Mouse (Mus musculus) intestine, embryonic 16.5 days (tissue): Measurements from ENCODE around the gene P4ha2. TPM values are rescaled to one million over a fixed set of nuclear protein-coding genes. Genes with fewer than 3 reads are reported as not detected.

Experiments
- ATAC-seq: fragments of 200-750 bp; cut with Nextera tagmentation; 2 replicates; pipeline ENCODE4 v1.8.0; 2017; ENCODE audit warnings: moderate TSS enrichment, moderate library complexity
- H3K27ac ChIP-seq: fragments of 300-500 bp; sonication (generic); 2 replicates; pipeline ENCODE4 v1.5.1; 2014; ENCODE audit warnings: mild to moderate bottlenecking, low read length
- H3K27me3 ChIP-seq: fragments of 300-500 bp; sonication (generic); replicated peaks from 2 replicates; pipeline ENCODE4 v1.6.1; 2014; ENCODE audit warnings: low read length, control low read depth, mixed read lengths; ENCODE audit not compliant: control insufficient read depth, insufficient read depth
- H3K36me3 ChIP-seq: fragments of 300-500 bp; sonication (generic); 2 replicates; pipeline ENCODE4 v1.6.1; 2014; ENCODE audit warnings: low read length, control low read depth; ENCODE audit not compliant: control insufficient read depth, insufficient read depth
- H3K4me1 ChIP-seq: fragments of 300-500 bp; sonication (generic); 2 replicates; pipeline ENCODE4 v1.6.1; 2014; ENCODE audit warnings: low read length, control low read depth, mixed read lengths; ENCODE audit not compliant: control insufficient read depth, insufficient read depth
- H3K4me2 ChIP-seq: fragments of 300-500 bp; sonication (generic); 2 replicates; pipeline ENCODE4 v1.6.1; 2014; ENCODE audit warnings: low read depth, low read length, control low read depth
- H3K4me3 ChIP-seq: fragments of 300-500 bp; sonication (generic); 2 replicates; pipeline ENCODE4 v1.5.1; 2014; ENCODE audit warnings: mild to moderate bottlenecking, low read length
- H3K9ac ChIP-seq: fragments of 300-500 bp; sonication (generic); 2 replicates; pipeline ENCODE4 v1.6.1; 2014; ENCODE audit warnings: low read depth, low read length
- H3K9me3 ChIP-seq: fragments of 300-500 bp; sonication (generic); 2 replicates; pipeline ENCODE4 v1.6.1; 2016; ENCODE audit warnings: low read length, control low read depth; ENCODE audit not compliant: control insufficient read depth
- WGBS: fragments of 180-500 bp; shearing (Covaris S2); extraction: QIAGEN DNeasy Blood & Tissue Kit; methylation state at CpG from one replicate; pipeline ENCODE4 v1.1.7; 2014; 5-methylcytosine and 5-hydroxymethylcytosine counted together
- polyA plus RNA-seq: library from polyadenylated mRNA; unstranded; fragments of >200 nt; fragmentation: Nextera tagmentation; extraction: Ambion mirVana; gene quantifications from 2 replicates; pipeline ENCODE4 v1.2.1, GENCODE M21; 2015

The P4ha2 gene
- polyA plus RNA-seq, 1 experiment from 2014 or later = 46.2 TPM

DNA sequence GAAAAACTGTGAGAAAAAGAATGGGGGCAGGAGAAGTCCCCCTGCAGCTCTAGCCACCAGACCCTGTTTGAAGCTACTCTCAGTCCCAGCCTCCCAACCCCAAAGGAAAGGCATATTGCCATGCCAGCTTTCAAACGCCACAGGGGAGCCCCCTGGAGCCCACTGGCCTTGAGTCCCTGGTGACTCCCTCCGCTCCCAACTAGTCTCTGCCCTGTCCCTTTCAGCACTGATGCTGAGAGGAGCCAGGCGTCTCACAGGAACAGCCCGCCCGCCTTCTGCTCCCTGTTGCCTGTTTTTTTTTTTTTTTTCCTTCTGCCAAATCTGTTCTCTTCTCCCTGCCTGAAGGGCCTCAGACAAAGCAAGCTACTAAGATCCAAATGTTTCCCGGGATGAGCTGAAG, 41.3 kb upstream of the P4ha2 start:
- Histone ChIP-seq H3K9ac (no peak overlapping the region), H3K27me3 (no peaks in the 10 kb centered on the region), H3K27ac (0 out of 2 replicates have a peak overlapping the region, but pooled peaks have one; percentile 39), H3K4me3 (no peak overlapping the region), H3K9me3 (no peaks in the 10 kb centered on the region), H3K36me3 (no peaks in the 10 kb centered on the region), H3K4me2 (no peak overlapping the region), H3K4me1 (peaks cover 36% of the 10 kb centered on the region)
- no peak for ATAC-seq
- 38% methylated on average over 6 of the region's 6 CpGs for WGBS

DNA sequence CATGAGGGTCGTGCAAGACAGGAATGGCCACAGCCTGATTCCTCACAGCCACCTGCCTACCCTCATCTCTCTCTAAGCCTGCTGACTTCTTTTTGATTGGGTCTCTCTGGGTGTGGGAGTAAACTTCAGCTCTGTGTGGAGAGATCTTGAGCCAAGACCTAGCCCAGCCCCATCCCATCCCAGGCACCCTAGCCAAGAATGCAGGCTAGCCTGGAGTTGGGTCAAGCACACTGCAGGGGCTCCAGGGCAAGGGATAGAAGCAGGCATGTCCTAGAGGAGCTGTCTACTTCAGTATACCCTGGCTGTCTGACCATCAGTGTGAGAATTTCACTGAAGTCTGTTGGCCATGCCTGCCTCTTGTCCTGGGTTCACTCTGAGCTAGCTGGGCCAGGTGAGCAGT, 40.4 kb upstream of the P4ha2 start:
- Histone ChIP-seq H3K36me3 (no peaks in the 10 kb centered on the region), H3K9ac (no peak overlapping the region), H3K4me1 (peaks cover 40% of the 10 kb centered on the region), H3K27ac (no peak overlapping the region; the same call in 1 of the 2 replicates), H3K9me3 (no peaks in the 10 kb centered on the region), H3K27me3 (no peaks in the 10 kb centered on the region), H3K4me3 (no peak overlapping the region), H3K4me2 (no peak overlapping the region)
- ATAC-seq = no peak
- WGBS = 28% methylated on average over 1 of the region's 1 CpGs

DNA sequence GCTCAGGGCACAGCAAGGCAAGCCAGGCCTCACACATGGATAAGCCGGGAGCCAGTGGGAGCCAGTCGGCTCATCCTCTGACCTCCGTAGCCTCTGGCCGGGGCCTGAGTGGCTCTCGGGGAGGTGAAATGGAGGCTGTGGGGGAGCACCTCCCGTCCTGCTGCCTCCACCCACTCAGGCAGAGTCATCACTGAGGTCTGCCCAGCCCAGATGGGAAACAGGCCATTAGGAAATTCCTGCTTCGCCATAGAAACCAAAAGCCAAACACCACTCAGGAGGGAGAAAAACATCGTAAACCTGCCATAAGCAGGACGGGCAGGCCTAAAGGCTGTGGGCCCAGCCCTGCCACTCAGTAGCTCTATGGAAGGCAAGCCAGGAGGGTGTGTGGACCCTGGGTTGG, 39.6 kb upstream of the P4ha2 start:
- no peaks in the 10 kb centered on the region for H3K36me3 ChIP-seq
- H3K4me3 ChIP-seq = no peak overlapping the region
- H3K9ac ChIP-seq = peak overlapping the region; percentile 48; the same call in 1 of the 2 replicates
- H3K4me1 ChIP-seq = peaks cover 40% of the 10 kb centered on the region
- no peaks in the 10 kb centered on the region for H3K27me3 ChIP-seq
- WGBS = 15% methylated on average over 9 of the region's 9 CpGs
- no peaks in the 10 kb centered on the region for H3K9me3 ChIP-seq
- no peak overlapping the region for H3K4me2 ChIP-seq
- peak; percentile 67 for ATAC-seq
- H3K27ac ChIP-seq = peak overlapping the region; percentile 37; the same call in 1 of the 2 replicates

DNA sequence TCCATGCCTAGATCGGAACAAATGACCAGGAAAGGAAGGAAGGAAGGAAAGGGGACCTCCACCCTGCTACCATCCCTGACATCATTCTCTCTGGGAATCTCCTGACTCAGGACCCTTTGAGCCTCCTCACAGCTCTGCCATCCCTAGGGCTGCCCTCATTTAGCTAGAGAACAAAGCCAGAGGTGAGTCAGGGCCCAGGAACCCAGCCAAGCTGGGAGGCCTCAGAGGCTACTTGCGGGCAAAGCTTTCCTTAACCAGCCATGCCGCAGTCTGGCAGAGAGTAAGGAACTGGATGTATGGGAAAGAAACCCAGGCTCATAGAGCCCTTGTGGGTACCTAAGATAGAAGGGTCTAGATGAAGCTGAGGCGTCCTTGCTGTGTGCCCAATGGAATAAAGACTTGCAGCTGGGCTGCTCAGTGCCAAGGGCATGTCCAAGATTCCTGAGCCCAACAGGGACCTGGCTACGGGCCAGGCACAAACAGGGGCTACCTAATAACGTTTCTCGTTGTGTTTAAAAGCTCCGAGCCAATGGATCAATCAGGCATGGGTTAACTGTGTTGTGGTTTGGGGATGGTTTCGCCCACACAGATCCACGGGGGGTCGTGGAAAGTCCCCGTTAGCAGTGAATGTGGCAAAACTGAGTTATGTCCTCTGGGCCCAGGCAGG, 37.7 kb upstream of the P4ha2 start:
- no peak overlapping the region for H3K4me3 ChIP-seq
- no peak for ATAC-seq
- H3K27me3 ChIP-seq = no peaks in the 10 kb centered on the region
- H3K9me3 ChIP-seq = no peaks in the 10 kb centered on the region
- WGBS = 66% methylated on average over 12 of the region's 12 CpGs
- peaks cover 45% of the 10 kb centered on the region for H3K4me1 ChIP-seq
- no peak overlapping the region for H3K9ac ChIP-seq
- no peak overlapping the region for H3K4me2 ChIP-seq
- H3K36me3 ChIP-seq = no peaks in the 10 kb centered on the region
- H3K27ac ChIP-seq = peak overlapping the region; percentile 31; the same call in 1 of the 2 replicates

DNA sequence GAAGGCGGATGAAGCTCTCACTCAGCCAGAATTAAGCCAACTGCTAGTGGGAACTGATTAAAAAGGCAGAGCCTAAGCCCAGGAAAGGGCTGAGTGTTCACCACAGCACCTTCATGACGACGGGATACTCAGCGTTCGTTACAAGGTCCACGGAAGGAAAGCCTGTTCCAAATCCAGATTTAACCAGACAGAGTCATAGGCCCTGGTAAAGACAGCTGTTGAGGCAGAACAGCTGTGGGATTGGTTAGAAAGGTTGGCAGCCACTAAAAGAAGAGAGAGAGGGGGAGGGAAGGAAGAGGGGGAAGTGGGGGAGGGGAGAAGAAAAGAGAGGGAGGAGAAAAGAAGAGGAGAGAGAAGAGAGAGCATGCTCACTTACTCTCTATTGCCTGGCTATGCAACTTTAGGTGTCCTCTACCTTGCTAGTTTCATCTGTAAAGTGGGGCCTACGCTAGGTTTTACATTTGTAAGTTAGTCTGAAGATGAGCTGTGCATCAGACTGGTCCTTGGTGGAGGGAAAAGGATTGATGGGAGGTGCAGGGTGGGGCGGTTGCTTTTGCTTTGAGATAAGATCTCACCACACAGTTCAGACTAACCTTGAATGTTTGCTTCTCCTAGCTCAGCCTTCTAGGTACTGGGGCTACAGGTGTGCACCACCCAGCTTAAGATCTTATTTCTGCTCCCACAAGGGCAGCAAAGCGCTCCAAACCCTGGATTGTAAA, 37.0 kb upstream of the P4ha2 start:
- Histone ChIP-seq H3K4me3 (no peak overlapping the region), H3K36me3 (no peaks in the 10 kb centered on the region), H3K9ac (no peak overlapping the region), H3K4me1 (peaks cover 48% of the 10 kb centered on the region), H3K27me3 (no peaks in the 10 kb centered on the region), H3K27ac (peak overlapping the region; percentile 31; the same call in 1 of the 2 replicates), H3K9me3 (no peaks in the 10 kb centered on the region), H3K4me2 (no peak overlapping the region)
- WGBS = 62% methylated on average over 9 of the region's 9 CpGs
- no peak for ATAC-seq

DNA sequence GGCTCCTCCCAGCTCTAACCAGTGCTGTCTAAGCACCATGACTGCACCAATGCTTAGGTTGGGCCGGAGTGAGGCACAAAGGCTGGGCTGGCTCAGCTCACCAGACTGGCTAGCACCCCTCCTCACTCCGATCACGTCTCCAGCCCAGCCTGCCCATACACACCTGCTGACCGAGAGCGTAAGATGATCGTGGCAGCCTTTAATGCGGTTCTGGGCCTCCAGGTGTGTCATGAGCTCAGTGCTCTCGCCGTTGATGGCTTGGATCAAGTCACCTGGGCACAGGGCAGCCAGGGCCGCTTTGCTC, 36.5 kb upstream of the P4ha2 start:
- H3K4me1 ChIP-seq = peaks cover 48% of the 10 kb centered on the region
- no peaks in the 10 kb centered on the region for H3K9me3 ChIP-seq
- ATAC-seq = no peak
- no peaks in the 10 kb centered on the region for H3K27me3 ChIP-seq
- H3K4me2 ChIP-seq = no peak overlapping the region
- H3K27ac ChIP-seq = no peak overlapping the region
- H3K36me3 ChIP-seq = no peaks in the 10 kb centered on the region
- 75% methylated on average over 10 of the region's 10 CpGs for WGBS
- H3K4me3 ChIP-seq = no peak overlapping the region
- H3K9ac ChIP-seq = no peak overlapping the region

DNA sequence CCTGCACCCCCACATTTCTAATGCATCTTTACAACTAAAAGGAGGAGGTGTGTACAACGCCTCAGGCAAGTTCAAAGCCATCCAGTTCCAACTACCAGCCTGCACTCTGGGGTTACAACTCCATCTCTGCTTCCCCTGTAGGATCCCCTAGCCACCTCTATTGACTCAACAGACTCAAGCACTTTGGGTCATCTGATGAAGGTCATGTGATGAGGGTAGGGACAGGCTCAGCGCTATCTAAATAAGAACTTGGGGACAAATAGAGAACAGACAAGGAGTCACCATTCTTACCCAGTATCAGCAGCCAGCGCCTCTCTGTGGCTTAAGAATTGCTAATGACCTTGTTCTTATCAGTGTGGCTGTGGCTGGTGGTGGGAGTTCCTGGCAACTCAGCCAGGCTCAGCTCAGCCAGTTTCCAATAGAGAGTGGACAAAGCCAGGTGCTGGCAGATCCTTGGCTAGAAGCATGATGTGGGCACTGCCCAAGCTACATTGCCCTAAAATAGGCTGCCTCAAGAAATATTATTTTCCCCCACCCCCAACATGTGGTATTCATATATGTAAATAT, 35.4 kb upstream of the P4ha2 start:
- Histone ChIP-seq H3K36me3 (no peaks in the 10 kb centered on the region), H3K9ac (no peak overlapping the region), H3K9me3 (no peaks in the 10 kb centered on the region), H3K4me1 (peaks cover 46% of the 10 kb centered on the region), H3K4me3 (no peak overlapping the region), H3K27ac (no peak overlapping the region), H3K27me3 (no peaks in the 10 kb centered on the region), H3K4me2 (no peak overlapping the region)
- WGBS = 59% methylated on average over 3 of the region's 3 CpGs
- ATAC-seq = no peak

DNA sequence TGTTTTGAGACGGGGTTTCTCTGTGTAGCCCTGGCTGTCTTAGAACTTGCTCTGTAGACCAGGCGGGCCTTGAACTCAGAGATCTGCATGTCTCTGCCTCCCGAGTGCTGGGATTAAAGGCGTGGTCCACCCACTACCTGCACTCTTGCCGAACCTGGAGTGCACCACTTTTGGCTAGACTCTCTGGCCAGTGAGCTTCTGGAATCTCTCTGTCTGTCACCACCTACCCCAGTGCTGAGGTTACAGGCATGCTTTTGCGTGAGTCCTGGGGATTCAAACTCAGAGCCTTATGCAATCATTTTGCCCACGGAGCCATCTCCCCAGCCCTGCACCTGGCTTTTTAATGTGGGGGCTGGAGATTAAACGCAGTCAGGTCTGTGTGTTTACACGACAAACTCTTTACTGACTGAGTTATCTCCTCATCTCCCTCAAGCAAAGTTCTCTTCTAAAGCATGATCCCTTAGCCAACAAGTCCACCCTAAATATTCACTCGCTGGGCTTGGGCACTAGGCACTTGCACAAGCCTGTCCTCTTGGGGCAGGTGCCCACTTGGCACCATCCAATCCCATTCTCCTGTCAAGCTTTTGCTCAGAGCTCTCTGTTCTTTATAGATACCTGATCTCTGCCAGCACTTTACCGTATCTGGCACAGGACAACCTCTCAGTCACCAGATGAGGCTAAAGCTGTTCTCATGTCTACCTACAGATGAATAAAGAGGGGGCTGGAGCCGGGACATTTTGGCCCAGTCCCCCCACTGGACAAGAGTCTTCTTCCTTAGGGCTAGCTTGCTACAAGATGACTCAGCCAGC, 34.6 kb upstream of the P4ha2 start:
- no peak for ATAC-seq
- Histone ChIP-seq H3K27me3 (no peaks in the 10 kb centered on the region), H3K9ac (no peak overlapping the region), H3K4me3 (no peak overlapping the region), H3K4me2 (no peak overlapping the region), H3K4me1 (peaks cover 39% of the 10 kb centered on the region), H3K9me3 (no peaks in the 10 kb centered on the region), H3K27ac (no peak overlapping the region), H3K36me3 (no peaks in the 10 kb centered on the region)
- 78% methylated on average over 12 of the region's 12 CpGs for WGBS

DNA sequence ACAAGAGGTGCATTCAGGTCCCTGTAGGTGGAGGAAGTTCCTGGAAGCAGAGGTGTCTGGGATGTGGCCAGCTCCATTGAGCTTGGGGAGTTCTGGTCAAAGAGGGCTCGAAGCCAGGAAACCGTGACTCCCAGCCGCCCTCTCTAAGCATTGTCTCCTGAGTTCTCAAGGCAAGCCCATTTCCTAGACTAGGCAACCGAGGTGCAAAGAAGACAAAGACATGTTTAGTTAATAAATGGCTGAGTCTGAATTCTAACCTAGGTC, 34.0 kb upstream of the P4ha2 start:
- Histone ChIP-seq H3K27me3 (no peaks in the 10 kb centered on the region), H3K27ac (no peak overlapping the region), H3K9ac (no peak overlapping the region), H3K4me3 (no peak overlapping the region), H3K36me3 (no peaks in the 10 kb centered on the region), H3K4me2 (no peak overlapping the region), H3K9me3 (no peaks in the 10 kb centered on the region), H3K4me1 (peaks cover 34% of the 10 kb centered on the region)
- WGBS = 91% methylated on average over 4 of the region's 4 CpGs
- no peak for ATAC-seq
